Mouse (Mus musculus): ENCODE results near the gene Fam234a.
A peak's percentile ranks its signal among the peaks of the same experiment; 100 is the strongest.
"Not testable (repeated sequence)": the region's sequence is repeated elsewhere in the genome, so short reads cannot be mapped to it uniquely, and the experiment has no call there.

Gene Fam234a

DNA sequence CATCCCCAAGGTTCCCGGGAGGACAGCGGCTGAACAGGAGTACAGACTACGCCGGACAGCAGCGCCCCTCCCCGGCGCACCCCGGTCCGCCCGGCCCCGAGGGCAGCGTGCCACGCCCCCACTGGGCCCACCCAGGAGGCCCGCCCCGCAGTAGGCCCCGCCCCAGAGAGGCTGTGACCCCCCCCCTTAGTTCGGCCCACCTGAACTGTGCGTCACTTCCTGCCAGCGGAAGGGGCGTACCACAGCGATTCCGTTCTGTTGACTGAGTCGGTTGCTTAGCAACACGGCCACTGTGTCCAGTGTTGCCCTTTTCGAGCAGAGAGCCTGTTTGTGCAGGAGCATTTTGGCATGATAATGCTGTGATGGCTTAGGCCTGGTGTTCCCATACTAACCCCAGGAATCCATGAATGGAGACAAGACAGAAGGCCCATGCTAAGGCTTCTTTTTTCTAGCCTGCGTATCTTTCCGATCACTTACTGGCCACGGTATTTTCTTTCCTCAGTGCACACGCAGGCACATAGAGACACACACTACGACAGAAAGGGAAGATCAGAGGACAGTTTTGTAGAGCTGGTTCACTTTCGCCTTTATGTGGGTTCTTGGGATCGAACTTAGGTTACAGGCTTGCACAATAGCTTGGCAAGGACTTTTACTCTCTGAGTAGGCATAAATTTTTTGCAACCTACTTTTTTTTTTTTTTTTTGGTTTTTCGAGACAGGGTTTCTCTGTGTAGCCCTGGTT is at the start of gene Fam234a:
Fam234a (minus strand) TSS at position 142 of the 741 bp plus-strand sequence.
- DNase-seq: peak; percentile 95

DNA sequence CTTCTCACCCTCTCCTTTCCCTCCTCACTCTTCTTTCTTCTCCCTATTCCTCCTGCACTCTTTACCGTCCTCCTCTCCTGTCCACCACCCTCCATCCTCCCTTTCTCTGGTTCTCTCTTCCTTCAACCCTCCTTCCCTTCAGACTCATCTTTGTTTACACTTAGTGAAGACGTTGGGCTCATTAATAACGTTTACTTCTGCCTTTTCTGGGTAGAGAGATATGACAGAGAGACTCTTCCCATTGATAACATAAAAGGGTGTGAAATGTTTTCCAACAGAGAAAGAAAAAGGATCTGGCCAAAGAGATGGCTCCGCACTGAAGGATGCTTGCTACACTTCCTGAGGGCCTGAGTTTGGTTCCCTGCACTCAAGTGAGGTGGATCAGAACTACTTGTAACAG is 45.4 kb upstream of the Fam234a start:
- DNase-seq: no peak

DNA sequence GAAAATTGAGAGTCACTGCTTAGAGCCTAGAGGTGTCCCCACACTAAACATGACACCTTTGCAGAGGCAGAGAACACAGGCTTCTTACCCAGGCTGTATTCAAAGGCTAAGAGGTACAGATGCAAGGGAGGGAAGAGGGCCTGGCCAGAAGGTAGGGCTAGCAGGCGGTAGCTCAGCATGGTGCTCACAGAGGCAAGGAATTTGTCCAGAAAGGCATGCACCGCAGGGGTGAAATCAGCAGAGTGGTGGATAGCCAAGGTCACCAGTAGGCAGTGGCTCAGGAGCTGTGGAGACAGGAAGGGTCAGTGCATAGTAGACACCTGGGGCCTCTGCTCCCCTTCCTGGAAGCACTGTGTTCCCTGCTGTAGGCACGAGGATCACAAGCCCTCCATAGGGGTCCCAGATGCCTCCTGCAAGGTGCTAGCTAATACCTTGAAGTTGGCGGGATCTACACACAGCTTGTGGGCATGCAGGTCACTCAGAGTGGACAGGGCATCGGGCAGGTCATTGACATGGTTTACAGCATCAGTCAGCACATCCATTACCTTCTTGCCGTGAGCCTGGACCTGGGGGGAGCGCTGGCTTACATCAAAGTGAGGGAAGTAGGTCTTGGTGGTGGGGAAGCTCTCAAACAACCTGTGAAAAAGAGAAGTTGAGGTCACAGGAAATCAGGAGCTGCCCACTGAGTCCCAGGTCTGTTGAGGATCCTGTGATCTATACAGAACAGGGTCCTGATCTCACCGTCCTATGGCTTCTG is 42.3 kb upstream of the Fam234a start:
- DNase-seq: peak; percentile 12

DNA sequence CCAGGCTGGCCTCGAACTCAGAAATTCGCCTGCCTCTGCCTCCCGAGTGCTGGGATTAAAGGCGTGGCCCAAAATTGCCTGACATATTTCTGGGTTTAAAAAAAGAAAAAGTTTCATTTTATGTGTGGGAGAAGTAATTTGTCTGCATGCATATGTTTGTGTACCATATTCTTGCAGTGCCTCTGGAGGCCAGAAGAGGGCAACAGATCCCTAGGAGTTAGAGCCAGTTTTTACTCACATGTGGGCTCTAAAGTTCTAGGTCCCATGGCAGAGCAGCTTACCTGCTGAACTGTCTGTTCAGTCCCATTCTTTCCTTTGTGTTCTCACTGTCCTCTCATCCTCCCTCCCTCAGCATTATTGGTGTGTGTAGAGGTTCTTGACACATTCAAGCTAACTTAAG is 32.7 kb upstream of the Fam234a start:
- no peak for DNase-seq

DNA sequence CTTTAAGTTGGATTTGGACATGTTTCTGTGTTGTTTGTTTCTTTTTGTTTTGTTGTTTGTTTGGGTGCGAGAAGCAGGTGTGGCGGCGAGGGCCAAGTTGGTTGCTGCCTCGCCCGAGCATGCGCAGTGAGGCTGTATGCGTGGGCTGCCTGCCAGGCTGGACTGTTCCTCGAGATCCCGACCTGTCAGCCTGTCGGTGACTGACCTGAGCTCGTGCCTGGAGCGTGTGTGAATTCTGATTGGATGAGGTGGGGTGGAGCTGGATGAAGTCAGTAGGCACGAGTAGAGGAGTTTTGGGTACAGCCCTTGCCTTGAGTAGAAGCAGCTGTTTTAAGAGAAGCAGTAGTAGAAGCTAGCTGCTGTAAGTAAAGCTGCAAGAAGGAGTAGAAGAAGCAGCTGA is 31.9 kb upstream of the Fam234a start:
- DNase-seq: no peak

DNA sequence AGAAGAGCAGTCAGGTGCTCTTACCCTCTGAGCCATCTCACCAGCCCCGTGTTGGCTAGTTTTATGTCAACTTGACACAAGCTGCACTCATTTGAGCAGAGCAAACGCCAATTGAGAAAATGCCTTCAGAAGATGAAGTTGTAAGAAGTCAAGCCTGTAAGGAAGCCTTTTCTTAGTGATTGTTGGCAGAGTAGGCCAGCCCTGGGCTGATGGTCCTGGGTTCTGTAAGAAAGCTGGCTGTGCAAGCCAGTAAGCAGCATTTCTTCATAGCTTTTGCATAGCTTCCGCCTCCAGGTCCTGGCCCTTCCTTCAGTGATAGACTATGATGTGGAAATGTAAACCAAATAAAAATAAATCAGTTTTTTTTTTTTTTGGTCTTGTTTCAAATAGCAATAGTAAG is 28.5 kb upstream of the Fam234a start:
- DNase-seq: no peak

DNA sequence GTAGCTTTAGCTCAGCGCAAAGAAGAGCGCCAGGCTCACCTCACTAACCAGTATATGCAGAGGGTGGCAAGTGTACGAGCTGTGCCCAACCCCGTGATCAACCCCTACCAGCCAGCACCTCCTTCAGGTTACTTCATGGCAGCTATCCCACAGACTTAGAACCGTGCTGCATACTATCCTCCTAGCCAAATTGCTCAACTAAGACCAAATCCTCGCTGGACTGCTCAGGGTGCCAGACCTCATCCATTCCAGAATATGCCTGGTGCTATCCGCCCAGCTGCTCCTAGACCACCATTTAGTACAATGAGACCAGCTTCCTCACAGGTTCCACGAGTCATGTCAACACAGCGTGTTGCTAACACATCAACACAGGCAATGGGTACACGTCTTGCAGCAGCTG is 25.5 kb upstream of the Fam234a start:
- DNase-seq: not testable (repeated sequence)

DNA sequence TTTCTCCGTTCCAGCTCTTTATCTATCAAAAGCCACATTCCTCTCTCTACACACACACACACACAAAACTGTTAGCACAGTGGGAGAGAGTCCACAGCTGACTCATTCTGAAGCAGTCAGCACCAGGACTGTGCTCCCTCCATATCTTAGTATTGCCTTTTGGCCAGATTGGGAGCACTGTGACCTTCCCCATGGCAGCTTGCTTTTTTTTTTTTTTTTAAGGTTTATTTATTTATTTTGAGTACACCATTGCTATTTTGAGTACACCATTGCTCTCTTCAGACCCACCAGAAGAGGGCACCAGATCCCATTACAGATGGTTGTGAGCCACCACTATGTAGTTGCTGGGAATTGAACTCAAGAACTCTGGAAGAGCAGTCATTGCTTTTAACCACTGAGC is 24.8 kb upstream of the Fam234a start:
- DNase-seq: no peak

DNA sequence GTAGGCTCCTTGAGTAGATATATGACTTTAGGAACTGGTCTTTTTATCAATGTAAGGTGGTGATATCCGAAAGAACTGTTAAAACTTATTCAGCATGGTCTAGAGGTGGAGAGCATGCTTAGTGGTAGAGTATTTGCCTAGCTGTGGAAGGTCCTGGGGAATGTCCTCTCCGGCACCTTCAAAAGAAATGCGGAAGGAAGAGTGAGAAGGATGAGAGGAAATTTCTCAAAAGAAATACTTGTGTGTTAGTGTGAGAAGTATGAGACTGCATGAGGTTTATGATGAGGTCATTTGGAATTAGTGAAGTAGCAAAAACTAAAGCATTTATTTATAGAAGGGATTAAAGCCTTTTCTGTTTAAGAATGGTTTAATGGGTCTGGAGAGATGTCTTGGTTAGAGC is 18.3 kb upstream of the Fam234a start:
- DNase-seq: no peak

DNA sequence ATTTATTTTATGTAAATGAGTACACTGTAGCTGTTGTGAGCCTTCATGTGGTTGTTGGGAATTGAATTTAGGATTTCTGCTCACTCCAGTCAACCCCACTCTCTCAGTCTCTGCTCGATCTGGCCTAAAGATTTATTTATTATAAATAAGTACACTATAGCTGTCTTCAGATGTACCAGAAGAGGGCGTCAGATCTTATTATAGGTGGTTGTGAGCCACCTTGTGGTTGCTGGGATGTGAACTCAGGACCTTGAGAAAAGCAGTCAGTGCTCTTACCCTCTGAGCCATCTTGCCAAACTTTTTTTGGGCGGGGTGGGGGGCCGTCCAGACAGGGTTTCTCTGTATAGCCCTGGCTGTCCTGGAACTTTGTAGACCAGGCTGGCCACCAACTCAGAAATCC is 17.8 kb upstream of the Fam234a start:
- no peak for DNase-seq

DNA sequence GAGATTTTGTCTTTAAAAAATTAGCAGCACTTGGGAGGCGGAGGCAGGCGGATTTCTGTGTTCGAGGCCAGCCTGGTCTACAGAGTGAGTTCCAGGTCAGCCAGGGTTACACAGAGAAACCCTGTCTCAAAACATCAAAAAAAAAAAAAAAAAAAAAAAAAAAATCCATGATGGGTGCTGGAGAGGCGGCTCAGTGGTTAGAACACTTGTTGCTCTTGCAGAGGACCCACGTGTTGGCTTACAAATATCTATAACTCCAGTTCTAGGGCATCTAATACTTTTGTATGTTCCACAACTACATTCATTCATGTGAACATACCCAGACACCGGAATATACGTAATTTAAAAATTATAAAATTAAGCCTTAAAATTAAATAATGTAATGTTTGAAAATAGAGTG is 11.3 kb upstream of the Fam234a start:
- no peak for DNase-seq

DNA sequence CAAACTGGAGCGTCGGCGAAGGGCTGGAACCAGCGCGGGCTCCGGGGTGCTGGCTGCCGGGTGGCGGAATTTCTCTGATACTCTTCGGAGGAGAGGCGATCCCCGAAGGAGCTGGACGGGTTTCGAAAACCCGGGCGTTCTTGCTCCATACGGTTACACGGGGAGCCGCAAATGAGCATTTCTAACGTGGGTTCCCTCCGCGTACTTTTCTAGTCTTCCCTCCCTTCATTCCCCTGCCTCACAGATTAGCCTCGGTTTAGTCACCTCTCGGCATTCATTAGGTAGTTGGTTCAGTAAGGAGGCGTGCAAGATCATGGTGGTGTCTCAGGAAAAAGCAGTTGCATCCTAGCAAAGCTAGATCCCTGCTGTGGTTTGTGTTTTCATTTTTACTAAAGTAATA is 9.4 kb upstream of the Fam234a start:
- DNase-seq: no peak

DNA sequence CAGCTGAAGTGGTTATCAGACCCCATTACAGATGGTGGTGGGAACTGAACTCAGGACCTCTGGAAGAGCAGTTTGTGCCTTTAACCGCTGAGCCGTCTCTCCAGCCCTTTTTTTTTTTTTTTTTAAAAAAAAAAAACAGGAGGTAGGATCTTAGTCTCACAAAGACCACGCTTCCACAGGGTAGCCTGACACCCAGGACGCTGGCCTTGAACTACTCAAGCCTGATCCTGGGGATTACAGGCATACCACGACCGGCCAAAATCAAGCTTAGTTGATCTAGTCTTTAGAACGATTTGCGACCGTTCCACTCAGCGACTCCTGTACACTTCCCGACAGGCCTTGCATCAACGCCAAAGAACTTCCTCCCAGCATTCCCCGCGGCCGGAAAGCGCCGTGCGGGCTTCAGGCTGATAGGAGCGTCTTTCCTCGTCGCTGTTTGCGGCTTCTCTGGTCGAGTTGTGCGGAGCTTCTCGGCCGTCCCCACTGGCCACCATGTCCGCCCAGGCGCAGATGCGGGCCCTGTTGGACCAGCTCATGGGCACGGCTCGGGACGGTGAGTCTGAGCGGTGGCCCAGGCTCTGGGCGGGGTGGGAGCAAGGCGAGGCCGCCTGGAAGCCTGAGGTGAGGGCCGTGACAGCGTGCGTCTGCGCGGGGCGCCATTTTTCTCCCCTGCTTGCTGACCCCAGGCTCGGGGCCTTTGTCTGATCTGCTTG is 8.7 kb upstream of the Fam234a start, which contains the start of gene Luc7l:
Luc7l (plus strand) TSS at position 358 of the 713 bp plus-strand sequence.
- DNase-seq: peak; percentile 93

DNA sequence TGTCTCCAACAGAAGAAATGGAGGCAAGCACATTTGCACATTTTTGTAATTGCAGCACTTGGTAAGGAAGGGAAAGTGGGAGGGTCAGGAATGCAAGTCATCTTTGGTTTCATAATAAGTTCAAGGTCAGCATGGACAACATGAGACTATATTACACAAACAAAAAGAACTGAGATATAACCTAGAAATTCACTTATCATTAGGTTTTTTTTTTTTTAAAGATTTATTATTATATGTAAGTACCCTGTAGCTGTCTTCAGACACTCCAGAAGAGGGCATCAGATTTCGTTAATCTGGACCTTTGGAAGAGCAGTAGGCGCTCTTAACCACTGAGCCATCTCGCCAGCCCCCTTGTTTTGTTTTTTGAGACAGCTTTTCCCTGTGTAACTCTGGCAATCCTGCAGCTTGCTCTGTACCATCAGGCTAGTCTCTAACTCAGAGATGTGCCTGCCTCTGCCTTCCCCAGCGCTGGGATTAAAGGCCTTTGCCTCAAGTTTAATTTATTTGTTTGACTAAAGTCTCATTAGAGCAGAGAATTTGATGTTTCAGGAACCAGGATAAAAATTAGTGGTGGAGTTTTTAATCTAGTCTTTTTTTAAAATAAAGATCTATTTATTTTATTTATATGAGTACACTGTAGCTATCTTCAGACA is 8.0 kb upstream of the Fam234a start:
- no peak for DNase-seq

DNA sequence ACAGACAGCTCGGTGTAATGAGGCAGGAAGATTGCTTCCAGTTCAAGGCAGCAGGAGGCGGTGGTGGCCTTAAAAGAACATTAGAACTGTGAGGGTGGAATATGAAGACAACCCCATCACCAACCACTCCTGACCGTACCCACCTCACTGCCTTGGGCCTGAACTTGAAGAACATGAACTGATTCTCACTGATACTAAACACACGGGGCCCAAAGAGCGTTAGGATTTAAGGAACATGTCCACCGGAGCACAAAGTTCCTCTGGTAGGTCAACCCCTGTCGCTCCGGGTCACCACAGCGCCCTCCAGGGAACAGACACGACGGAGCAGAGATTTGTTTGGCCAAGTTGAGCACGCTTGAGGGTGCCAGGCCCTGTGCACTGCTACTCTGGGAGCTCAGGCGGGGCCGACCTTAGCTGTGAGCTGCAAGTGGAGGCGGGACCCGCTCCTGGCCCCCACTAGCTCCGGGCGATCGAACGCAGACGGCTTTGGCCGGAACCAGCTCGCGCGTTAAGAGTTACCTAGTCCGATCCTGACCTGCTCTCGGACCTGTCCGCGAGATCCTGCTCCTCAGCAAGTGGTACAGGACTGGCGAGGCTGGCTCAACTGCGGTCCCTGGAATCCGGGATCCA is 456 bp downstream of the Fam234a start:
- no peak for DNase-seq

DNA sequence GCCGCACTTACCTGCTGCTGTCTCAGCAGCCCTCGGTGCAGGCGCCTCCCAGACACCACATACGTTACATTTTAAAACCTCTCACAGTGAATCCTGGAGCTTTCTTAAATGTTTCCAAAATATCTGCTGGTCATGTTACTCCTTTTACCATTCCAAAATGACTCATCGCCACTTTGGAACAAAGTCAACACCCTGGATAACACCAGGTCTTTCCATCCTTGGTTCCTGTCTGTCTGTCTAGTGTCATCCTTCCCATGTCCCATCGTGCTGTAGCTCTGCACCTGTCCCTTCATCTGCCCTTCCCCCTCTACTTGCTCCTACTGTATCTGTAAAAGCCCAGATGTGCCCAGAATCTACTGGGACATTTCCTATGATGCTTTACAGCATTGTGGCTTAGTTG is 3.1 kb downstream of the Fam234a start:
- no peak for DNase-seq

DNA sequence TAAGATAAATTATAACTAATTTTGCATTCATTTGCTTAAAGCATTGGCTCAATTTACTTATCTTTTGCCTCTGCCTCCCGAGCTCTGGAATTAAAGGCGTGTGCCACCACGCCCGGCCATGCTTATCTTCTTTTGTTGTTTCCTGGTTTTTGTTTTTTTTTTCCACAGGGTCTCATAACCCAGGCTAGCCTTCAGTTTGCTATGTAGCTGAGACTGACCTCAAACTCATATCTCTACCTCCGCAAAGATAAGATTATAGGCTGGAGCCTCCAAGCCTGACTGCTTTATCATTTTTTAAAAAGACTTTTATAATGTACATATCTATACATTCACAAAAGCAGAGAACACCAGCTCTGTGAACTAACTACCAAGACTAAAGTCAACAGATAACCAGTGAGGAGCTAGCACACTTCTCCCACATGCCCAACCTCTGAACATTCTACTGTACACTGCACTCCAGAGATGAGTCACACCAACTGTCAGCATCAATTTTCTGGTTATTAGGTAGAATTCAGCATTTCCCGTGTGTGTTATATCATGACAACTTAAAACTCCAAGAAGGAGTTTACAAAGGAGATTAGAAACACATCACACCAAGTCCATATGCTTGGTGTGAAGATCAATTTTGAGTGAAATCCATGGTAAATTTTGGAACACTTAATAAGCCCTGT is 3.8 kb downstream of the Fam234a start:
- no peak for DNase-seq

DNA sequence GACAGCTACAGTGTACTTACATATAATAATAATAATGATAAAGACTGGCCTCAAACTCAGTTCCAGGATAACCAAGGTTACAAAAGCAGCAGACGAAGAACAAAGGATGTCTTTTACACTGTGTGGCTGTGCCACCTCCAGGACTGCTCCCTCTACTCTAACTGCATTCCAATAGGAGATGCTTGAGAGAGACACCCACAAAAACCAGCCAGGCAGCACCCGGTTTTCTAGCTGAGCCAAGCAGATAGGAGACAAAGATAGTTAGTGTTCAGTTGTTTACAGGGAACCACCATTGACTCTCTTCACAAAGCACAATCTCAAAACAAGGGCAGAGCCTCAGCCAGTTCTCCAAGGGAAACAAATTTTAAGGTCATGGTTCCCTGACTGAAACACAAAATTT is 4.5 kb downstream of the Fam234a start:
- DNase-seq: no peak

DNA sequence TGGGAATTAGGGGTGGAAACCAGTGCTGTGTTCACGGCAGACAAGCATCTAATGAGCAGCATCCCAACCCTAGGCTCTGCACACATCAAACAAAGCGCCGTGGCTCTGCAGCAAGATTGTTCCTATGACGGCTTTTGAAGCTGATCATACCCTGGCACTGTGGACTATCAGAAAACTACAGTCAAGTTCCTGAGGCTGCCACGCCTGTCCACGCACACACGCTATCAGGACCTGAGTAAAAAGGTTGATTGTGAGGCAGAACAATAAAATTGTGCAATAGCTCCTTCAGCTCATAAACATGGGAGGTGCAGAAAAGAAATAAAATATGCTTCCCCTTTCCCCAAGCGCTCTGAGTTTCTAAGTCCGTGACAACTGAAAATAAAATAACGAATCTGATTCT is 6.4 kb downstream of the Fam234a start:
- DNase-seq: no peak

DNA sequence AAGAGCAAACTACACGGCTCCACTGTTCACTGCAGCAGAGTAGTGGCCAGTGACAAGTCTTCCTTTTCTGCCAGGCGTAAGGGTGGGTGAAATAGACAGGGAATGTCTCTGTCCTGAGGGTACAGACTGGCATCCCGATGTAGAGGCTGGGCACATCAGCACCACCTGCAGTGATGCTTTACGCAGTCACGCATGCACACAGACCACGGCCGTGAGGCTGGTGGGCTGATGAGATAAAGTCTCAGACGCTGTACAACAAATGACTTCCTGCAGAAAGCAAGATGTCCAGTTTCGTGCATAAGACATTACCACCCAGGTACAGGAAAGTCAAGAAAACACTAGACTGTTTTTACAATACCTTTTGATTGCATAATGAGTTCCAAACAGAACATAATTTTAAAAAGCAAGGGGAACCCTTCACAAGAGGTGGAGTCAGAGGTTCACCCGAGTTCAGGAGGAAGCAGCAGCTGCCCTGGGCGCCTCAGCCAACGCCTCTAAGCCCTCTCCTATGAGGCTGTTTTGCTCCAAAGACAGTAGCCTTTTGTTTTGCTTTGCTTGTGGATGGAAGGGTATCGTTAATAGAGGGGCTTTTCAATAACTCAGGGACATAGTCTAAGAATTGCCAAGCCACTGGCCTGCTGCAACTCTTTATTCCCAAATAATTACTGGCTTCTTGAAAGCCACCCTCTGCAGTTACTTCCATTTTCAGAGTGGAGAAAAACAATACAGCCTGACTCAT is 8.8 kb downstream of the Fam234a start:
- no peak for DNase-seq

DNA sequence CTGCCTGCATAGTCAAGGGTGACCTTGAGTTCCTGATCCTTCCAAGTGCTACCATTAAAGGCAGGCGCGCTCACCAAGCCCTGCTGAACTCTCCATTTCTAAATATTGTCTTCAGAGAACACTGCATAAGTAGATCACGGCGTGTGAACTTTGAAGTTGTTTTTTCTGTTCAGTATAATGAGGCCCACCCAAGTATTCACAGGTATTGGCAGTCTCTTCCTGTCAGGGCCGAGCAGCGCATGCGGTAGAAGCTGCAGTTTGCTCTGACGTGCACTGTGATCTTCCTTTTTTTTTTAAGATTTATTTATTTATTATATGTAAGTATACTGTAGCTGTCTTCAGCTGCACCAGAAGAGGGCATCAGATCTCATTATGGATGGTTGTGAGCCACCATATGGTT is 9.7 kb downstream of the Fam234a start:
- DNase-seq: no peak

DNA sequence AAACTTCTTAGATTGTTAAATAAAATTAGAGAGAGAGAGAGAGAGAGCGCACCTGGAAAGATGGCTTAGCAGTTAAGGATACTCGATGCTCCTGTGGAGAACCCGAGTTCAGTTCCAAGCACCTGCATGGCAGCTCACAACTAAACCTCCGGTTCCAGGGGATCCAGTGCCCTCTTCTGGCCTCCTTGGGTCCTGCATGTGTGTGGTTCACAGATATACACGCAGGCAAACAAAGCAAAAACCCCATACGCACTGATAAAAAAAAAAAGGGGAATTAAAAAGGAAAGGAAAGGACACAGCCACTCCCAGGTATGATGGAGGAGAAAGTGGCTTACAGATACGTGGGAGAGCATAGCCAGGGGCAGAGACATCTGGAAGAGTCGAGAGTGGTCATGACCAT is 11.2 kb downstream of the Fam234a start:
- no peak for DNase-seq

All from cerebellum, adult 9-11 months (tissue).